Mouse (Mus musculus) liver, adult (tissue): Measurements from ENCODE around the gene Gm20388.

Experiments used
- GATA4 ChIP-seq: IDR thresholded peaks from 2 replicates; pipeline ENCODE4 v1.6.1; 2014; ENCODE audit warnings: mild to moderate bottlenecking, low read length; ENCODE audit not compliant: insufficient replicate concordance

Gene Gm20388

DNA sequence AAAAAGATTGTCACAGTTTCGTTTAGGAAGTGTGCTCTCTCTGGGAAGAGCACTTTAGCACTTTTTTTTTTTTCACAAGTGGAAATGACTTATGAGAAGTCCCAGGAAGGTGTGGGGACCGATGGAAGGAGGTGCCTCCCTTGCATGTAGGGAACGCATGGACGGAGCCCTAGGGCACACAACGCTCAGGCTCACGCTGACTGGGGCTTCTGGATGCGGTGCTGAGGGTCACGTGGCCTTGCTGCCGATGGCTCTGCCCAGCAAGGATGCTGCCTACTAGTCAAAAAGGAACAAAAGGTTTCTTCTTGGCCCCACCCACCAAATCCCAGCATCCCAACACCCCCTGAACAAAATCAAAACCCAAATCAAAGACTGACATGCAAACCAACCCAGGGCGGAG, 2718.7 kb downstream of the Gm20388 start:
- no peak for TF ChIP-seq GATA4

DNA sequence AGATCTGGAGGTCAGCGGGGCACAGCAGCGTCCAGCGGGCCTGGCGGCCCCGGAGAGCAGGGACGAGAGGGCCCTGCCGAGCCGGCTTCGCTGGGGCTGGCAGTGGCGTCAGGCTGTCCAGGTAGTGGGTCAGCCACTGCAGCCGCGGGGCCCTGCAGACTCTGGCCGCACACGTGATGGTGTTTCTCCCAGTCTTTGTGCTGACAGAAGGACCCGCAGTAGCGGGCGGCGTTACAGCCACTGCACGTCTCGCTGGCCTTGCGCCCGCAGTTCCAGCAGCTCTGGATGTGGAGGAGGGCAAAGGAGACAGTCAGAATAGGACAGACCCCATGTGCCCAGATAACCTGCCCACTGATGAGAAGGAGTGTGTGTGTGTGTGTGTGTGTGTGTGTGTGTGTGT, 2720.1 kb downstream of the Gm20388 start:
- no peak for TF ChIP-seq GATA4

DNA sequence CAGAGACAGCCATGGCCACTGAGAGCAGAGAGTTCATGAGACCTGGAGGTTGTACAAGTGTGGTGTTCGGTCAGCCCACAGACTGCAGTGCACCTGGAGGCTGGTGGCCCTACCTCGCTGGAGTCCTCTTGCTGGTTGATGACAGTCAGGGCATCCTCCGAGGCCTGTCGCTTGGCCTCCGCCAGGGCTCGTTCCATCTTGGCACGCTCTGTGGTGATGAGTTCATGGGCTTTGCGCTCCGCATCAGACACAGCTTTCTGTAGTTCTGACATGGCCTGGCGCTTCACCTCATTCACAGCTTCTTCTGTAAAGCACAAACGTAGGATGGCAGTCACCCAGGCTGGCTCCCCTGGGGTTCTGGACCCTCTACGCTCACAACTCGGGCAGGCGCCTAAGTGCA, 2722.6 kb downstream of the Gm20388 start:
- TF ChIP-seq GATA4, result no peak

DNA sequence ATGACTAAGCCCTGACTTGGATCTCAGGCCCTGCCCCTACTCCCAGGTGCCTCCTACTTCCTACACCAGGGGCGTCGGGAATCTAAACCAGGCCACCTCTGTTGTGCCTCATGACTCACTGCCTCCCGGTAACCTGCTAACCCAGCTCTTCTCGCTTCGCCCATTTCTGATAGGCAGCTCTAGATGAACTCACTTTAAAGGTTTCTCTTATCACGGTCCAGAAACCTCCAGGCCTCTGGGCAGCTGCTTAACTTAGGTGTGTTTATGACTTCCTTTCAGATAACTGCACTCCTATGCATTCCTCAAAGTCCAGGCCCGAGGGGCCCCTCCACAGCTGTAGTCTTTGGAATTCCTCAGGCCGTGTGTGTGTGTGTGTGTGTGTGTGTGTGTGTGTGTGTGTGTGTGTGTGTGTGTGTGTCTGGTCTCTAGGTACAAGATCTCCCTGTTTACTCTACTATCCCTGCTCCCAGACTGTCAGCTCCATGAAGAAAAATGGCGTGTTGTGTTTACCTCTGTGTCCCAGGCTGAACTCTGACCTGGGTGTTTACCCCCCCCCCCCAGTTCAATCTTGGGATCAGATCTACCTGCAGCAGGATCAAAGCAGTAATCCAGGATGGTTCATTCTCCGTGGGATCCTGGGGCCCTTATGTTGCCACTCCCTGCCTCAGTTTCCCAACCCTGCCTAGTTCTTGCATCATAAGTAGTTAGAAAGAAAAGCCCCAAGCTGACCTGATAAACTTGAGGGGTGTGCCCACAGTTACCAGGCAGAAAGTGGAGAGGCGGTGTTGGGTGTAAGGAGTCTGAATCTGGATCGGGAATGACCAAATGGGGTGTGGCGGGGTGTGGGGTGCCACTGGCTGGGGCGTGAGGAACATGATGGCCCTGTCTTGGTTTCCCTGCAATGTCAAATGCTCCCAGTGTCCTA, 2725.5 kb downstream of the Gm20388 start:
- TF ChIP-seq GATA4, result no peak

DNA sequence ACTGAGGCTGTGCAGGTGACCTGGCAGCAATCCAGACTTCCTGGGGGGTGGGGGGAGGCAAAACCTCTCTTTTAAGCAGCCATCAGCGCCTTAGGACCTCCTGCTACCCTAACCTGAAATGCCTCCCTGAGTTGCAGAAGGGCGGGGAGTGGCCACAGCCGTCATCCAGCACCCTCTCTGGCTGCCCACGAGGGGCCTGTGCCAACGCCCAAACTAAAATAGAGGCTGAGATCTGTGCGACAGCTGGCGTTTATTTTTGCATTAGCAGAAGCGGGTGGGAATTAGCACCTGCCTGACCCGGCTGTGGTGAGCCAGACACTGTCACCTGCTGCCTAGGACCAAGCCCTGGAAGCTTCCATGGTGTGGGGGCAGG, 2726.1 kb downstream of the Gm20388 start:
- TF ChIP-seq GATA4, result no peak

DNA sequence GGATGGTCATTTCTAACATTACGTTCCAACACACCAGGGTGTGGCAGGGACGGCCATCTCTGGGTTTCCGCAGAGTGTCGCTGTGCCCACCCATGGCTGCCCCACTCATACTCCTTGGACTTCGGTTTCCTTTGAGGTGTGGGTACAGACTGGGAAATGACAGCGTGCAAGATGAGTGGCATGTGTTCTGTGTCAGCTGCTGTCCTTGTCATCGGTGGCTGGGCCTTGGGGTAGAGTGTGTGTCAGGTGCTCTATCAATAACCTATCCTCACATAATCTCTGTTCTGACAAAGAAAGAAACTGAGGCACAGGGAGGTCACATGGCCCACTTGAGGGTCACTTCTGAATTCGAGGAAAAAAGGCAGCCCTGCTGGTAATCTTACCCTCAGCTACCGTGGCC, 2726.6 kb downstream of the Gm20388 start:
- no peak for TF ChIP-seq GATA4

DNA sequence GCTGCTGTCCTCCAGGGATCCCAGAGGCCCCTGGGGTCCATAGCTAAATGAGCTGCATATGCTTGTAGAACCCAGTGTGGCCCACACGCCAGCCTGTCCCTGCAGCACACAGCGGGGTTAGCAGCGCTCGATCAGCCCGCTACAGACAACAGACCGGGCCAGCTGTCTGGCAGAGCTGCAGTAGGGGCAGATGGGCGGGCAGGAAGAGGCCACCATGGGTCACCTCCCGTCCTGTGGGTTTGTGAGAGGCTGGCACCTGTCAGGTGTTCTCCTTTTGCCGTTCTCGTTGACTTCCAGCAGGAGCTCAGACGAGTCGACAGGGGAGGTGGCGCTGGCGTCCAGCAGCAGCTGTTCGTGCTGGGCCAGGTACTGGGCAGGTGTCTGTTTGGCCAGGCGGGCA, 2728.0 kb downstream of the Gm20388 start:
- TF ChIP-seq GATA4, result no peak

DNA sequence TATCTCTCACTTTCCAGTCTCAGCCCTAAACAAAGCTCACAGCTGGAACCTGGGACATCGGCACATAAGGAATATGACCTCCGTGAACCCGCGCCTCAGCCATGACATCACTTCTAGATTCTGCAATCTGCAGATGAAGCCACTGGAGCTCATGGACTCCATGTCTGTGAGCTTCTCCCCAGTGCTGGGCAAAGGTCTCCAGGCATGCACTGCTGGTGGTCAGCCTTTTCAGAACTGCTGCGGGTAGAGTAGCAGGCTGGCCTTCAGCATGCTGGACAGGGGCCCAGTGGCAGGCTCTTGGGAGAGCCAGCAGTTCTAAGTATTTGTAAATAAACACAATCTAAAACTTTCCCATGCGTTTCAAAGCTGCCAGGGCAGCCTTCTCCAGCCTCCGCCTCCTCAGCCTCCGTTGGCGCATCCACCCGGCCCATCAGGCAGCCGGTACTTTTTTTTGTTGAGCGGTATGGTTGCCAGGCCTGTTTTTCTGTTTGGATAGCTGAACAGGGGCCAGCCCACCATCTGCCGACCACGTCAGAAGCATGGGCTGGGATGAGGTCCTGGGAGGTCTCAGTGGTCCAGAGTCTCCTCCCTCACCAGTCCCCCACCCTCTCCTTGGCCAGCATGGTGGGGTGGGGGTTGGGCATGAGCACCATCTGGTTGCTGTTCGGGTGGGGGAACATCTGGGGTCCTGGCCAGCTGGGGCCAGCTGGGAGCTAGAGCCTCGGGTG, 2729.0 kb downstream of the Gm20388 start:
- TF ChIP-seq GATA4, result no peak

DNA sequence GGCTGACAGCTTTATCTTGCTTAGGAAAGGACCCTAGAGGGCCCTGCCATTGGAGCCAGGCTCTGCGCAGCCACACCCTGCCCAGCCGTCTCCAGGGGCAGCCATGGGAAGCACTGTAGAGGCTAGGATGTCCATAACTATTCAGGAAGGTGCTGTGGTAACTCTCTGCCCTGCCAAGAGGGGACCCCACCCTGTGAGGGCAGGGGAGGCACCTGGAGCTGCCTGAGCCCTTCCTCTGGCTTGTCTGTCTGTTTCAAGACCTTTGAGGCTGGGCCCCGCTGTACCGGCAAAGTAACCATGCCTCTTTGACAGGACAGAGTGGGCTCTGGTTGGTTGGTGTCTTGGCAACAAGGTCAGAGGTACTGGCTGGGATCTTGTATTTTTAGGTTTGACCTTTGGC, 2730.2 kb downstream of the Gm20388 start:
- no peak for TF ChIP-seq GATA4

DNA sequence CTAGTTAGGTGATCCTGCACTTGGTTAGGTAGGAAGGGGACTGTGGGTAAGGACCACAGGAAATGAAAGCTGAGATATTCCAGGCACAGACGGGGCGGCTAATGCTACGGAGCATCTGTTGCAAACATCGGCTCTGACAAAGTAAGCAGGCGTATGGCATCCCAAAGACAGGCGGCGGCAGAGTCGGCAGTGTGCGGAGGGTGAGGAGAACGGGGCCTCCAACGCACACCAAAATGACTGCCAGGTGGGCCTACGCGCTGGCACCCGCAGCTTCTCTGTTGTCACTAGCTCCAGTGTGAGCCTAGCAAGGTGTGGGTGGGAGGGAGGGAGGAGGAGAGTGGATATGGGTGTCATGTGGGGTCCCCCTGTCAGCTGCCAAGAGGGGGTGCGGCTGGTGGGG, 2730.8 kb downstream of the Gm20388 start:
- TF ChIP-seq GATA4, result no peak

DNA sequence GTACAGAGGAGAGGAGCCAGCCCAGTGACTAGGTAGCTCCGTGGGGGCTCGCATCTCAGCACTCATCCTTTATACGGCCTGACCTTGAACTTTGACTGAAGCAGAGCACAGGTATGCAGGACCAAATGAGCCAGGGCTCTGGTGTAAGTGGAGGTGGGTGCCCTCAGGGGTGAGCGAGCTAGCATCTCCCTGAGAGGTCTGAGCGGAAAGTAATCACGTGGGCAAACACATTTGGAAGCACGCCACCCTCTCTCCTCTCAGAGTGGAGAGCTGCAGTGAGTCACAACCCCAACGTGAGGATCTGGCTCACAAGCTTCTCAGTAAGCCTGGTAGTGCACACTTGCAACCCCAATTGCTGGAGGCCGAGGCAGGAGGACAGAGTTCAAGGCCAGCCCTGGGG, 2731.4 kb downstream of the Gm20388 start:
- TF ChIP-seq GATA4, result no peak

DNA sequence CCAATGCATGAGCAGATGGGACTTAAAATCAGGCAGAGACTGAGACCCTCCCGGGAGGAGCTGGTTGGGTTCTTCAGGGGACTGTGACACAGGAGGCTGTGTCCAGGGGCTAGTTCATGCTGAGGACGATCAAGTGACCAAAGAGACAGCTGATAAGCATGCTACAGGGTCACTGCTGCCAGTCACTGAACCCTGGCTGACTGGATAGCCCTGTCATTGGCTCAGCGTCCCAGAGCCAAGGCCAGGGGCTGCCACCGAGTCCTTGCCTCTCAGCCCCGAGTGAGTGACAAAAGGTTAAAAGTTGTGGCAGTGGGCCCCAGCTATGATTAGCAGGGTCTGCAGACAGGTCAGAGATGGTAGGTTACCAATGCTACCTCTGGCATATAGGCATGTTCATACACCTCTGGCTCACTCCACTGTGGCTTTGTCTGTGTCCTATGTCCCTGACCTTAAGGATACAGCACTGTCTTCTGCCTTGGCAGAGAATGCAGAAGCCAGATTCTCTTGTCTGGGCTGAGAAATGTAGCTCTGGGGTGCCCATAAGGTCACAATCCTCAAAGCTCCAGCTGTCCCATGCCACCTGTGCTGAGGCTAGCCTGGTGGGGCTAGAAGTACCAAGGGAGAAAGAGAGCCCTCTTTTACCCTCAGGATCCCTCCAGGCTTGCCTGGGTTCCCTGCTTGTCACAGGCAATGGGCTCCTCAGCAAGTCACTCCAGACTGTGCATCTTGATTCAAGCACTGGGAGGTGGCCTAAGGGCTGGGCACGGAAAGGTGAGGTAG, 2733.7 kb downstream of the Gm20388 start:
- no peak for TF ChIP-seq GATA4

DNA sequence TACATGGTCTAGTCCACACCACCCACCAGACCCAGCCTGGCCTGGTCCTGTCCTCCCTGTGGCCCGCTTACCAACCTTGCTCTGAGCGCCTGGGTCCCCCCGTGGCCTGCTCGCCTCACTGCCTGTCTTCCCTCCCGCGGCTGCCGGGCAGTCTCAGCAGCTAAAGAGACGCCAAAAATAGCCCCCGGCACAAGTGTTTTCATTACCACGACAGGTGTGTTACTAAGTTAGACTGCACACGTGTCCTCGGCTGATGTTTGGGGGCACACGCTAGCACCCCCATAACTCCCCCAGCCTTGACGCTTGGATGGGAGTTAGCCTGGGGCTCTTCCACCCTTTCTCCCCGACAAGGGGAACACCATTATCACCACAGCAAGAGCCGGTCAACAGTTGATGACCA, 2735.7 kb downstream of the Gm20388 start:
- no peak for TF ChIP-seq GATA4

DNA sequence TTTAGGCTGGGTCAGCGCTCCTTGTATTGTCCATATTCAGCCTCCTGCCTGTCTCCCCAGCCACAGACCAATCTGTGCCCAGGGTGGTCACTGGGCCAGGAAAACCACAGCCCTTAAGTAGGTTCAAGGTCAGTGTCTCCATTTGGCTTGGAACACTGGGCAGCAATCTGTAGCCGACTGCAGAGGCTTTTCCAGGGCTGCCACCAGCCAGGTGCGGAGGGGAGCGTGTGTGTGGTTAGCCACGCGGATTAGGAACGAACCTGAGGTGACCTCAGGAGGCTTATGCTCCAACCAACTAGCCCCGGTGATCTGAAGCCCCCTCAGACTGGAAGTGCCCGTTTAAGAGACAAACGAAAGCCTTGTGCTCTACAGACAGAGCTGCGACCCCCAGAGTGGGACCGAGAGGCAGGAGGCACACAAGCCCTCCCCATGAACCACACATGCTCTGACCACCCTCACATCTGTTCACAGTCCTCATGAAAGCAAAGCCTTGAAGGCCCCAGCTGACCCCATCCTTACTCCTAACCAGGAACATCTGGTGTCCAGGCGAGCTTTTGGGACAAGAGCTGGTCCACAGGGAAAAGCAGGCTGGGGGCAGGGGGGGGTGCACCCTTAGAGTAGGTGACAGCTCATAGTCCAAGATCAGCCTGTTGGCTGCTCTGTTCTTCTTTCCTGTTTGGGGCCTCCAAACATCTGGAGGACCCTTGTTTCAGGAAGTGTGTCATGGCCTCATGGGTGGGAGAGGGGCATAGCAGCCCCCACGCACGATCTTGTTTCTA, 2737.7 kb downstream of the Gm20388 start:
- TF ChIP-seq GATA4, result no peak
